Mouse (Mus musculus) olfactory bulb, adult 2 months (tissue): Measurements from ENCODE around the gene Cct2. TPM values are rescaled to one million over a fixed set of nuclear protein-coding genes. Genes with fewer than 3 reads are reported as not detected.

Experiments used
- H3K27ac ChIP-seq: fragments of 200-500 bp; 2 replicates; pipeline ENCODE4 v1.5.1; 2012; ENCODE audit warnings: low read depth, low read length; ENCODE audit not compliant: insufficient read depth
- H3K4me1 ChIP-seq: fragments of 200-500 bp; 2 replicates; pipeline ENCODE4 v1.6.1; 2012; ENCODE audit warnings: low read length; ENCODE audit not compliant: control insufficient read depth, insufficient read depth
- H3K4me3 ChIP-seq: fragments of 200-500 bp; 2 replicates; pipeline ENCODE4 v1.5.1; 2012; ENCODE audit warnings: mild to moderate bottlenecking, low read depth, low read length, moderate library complexity; ENCODE audit not compliant: insufficient read depth
- CTCF ChIP-seq: fragments of 200-500 bp; IDR thresholded peaks from 2 replicates; pipeline ENCODE4 v1.5.1; 2012; ENCODE audit warnings: low read depth, mild to moderate bottlenecking, low read length, moderate library complexity; ENCODE audit not compliant: insufficient read depth
- POLR2A ChIP-seq: fragments of 200-500 bp; IDR thresholded peaks from 2 replicates; pipeline ENCODE4 v1.6.1; 2012; ENCODE audit warnings: mild to moderate bottlenecking, low read depth, low read length, moderate library complexity; ENCODE audit not compliant: insufficient read depth
- WGBS: fragments of 180-500 bp; shearing (Covaris S2); methylation state at CpG from one replicate; pipeline ENCODE4 v1.1.7; 2018; 5-methylcytosine and 5-hydroxymethylcytosine counted together
- polyA plus RNA-seq: library from polyadenylated mRNA; stranded (reverse); fragments of >200 nt; gene quantifications from 2 replicates; pipeline ENCODE4 v1.2.4, GENCODE M21; 2012; ENCODE audit warnings: low replicate concordance; ENCODE audit not compliant: missing spikeins, insufficient read depth, insufficient read length

Cct2 gene
- not detected in 2 replicates for polyA plus RNA-seq

GRCm38 (mm10) chr10:117063254-117064021 is at the start of gene Cct2:
Gene Cct2, minus strand, starts transcription at chr10:117063814.
- WGBS = under 1% methylated on average over 66 of the region's 68 CpGs
- Histone ChIP-seq H3K27ac (peak within 1 kb of the TSS; percentile 61), H3K4me1 (peaks cover 3% of the 10 kb centered on the region; the same call in 1 of the 2 replicates), H3K4me3 (peak within 1 kb of the TSS; percentile 96)
- peak; percentile 86 for TF ChIP-seq POLR2A
- TF ChIP-seq CTCF = no peak; the same call in 1 of the 2 replicates

- Histone ChIP-seq H3K27ac (no peak overlapping the region), H3K4me1 (peaks cover 7% of the 10 kb centered on the region), H3K4me3 (no peak overlapping the region)
- TF ChIP-seq CTCF (no peak), POLR2A (no peak)
- whole genome bisulfite sequencing = 77% methylated on average over 2 of the region's 2 CpGs
These were observed 48.9 kb upstream of the Cct2 start for GRCm38 (mm10) chr10:117112545-117112944.

- H3K27ac ChIP-seq = no peak overlapping the region
- peaks cover 7% of the 10 kb centered on the region for H3K4me1 ChIP-seq
- H3K4me3 ChIP-seq = no peak overlapping the region
- TF ChIP-seq CTCF = no peak
- 71% methylated on average over 7 of the region's 7 CpGs for WGBS
These were observed 47.8 kb upstream of the Cct2 start for GRCm38 (mm10) chr10:117111455-117111854.

GRCm38 (mm10) chr10:117110271-117110670 is 46.7 kb upstream of the Cct2 start:
- TF ChIP-seq POLR2A (no peak), CTCF (no peak)
- Histone ChIP-seq H3K27ac (no peak overlapping the region), H3K4me3 (no peak overlapping the region), H3K4me1 (peaks cover 6% of the 10 kb centered on the region)
- 73% methylated on average over 3 of the region's 3 CpGs for WGBS

GRCm38 (mm10) chr10:117106686-117107085 is 43.1 kb upstream of the Cct2 start:
- no peak overlapping the region for H3K4me3 ChIP-seq
- H3K27ac ChIP-seq = no peak overlapping the region
- 58% methylated on average over 3 of the region's 3 CpGs for WGBS
- TF ChIP-seq CTCF (no peak), POLR2A (no peak)
- H3K4me1 ChIP-seq = peaks cover 6% of the 10 kb centered on the region; the same call in 1 of the 2 replicates

- peaks cover 6% of the 10 kb centered on the region; the same call in 1 of the 2 replicates for H3K4me1 ChIP-seq
- H3K27ac ChIP-seq = no peak overlapping the region
- WGBS = 36% methylated on average over 4 of the region's 4 CpGs
- no peak overlapping the region for H3K4me3 ChIP-seq
- TF ChIP-seq CTCF = no peak
- no peak for TF ChIP-seq POLR2A
These were observed 42.6 kb upstream of the Cct2 start for GRCm38 (mm10) chr10:117106244-117106643.

- Histone ChIP-seq H3K4me1 (peaks cover 8% of the 10 kb centered on the region; the same call in 1 of the 2 replicates), H3K27ac (no peak overlapping the region), H3K4me3 (no peak overlapping the region)
- no peak for TF ChIP-seq CTCF
- no peak for TF ChIP-seq POLR2A
- 63% methylated on average over 4 of the region's 4 CpGs for WGBS
These were observed 41.4 kb upstream of the Cct2 start for GRCm38 (mm10) chr10:117105015-117105414.

GRCm38 (mm10) chr10:117103854-117104598 is 40.4 kb upstream of the Cct2 start:
- no peak overlapping the region for H3K27ac ChIP-seq
- no peak overlapping the region for H3K4me3 ChIP-seq
- TF ChIP-seq CTCF = no peak
- peaks cover 8% of the 10 kb centered on the region; the same call in 1 of the 2 replicates for H3K4me1 ChIP-seq

- TF ChIP-seq POLR2A = no peak
- TF ChIP-seq CTCF = no peak
- no peak overlapping the region for H3K27ac ChIP-seq
- no peak overlapping the region for H3K4me3 ChIP-seq
- WGBS = 84% methylated on average over 5 of the region's 5 CpGs
- H3K4me1 ChIP-seq = 0 out of 2 replicates have a peak, but pooled peaks cover 4% of the 10 kb centered on the region
These were observed 36.6 kb upstream of the Cct2 start for GRCm38 (mm10) chr10:117100175-117100574.
